Mouse (Mus musculus) forebrain, embryonic 10.5 days (tissue): ENCODE data around the gene Pum3. TPM values are rescaled to one million over a fixed set of nuclear protein-coding genes. Genes with fewer than 3 reads are reported as not detected.

Experiments used
- polyA plus RNA-seq: library from polyadenylated mRNA; unstranded; fragments of >200 nt; fragmentation: Nextera tagmentation; extraction: Ambion mirVana; gene quantifications from 2 replicates; pipeline ENCODE4 v1.2.1, GENCODE M21; 2016

Pum3 gene
- polyA plus RNA-seq, 1 experiment from 2014 or later: 97.2 TPM

Other genes with a start within 250 kb of the Pum3 start
- 5.3 and 6.0 TPM in 2 replicates for gene Vldlr, start 213.3 kb downstream of the Pum3 start, polyA plus RNA-seq
- gene Kcnv2, start 107.2 kb downstream of the Pum3 start, polyA plus RNA-seq: 0.04 and 0.07 TPM in 2 replicates